Mouse (Mus musculus) kidney, postnatal 36 days (tissue): ENCODE data around the gene Pde1a.

ENCODE experiments used
- DNase-seq, 2 experiments: peaks; one replicate each; pipeline ENCODE4 v3.0.0; 2021 to 2022; ENCODE audit warnings: mixed read lengths in 2 of 2

Gene Pde1a

GRCm38 (mm10) chr2:80128861-80129698 is at the start of gene Pde1a:
Gene Pde1a (minus strand): TSS chr2:80129458.
- peak in 1 of 2 experiments; percentile 9 for DNase-seq

- no peak for DNase-seq
Measured at GRCm38 (mm10) chr2:80178608-80179280, 49.5 kb upstream of the Pde1a start.

- DNase-seq, result no peak
Measured at GRCm38 (mm10) chr2:80178154-80178553, 48.9 kb upstream of the Pde1a start.

DNA sequence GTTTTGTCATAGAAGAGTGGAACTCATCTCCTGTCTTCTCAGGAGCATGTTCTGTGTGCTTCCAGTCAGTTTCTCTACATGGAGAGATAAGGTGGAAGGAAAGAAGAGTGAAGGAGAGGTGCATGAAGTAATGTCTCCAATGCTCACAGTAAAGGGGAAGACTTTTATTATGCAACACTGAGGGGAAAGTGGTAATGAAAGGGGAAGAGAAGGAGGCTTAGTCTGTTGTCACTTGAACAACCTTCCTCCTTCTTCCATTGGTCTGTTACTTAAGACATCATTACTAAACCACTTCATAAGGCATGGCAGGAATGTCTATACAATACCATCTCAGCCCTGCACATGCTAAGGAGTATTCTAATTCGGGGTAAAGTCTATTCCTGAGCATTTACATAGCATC is 38.8 kb upstream of the Pde1a start:
- DNase-seq, result no peak

DNA sequence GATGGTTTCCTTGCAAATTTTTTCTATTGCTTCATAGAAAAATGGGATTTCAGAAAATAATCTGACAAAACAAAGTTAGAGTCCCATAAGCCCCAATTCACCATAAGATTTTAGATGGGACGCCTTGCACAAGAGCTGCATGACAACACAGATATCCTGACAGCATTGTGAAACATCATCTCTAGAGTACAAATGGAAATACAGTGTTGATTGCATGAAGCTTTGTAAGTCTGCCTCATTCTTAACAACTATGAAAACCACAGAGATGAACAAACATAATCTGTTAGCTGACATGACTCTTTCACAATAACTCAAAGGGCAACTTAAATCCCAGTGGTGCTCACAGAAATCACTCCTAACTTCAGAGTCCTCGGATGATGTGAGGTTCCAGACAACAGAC is 29.5 kb upstream of the Pde1a start:
- DNase-seq, result no peak

- DNase-seq, result no peak
Measured at GRCm38 (mm10) chr2:80158196-80158595, 28.9 kb upstream of the Pde1a start.

- DNase-seq, result no peak
Measured at GRCm38 (mm10) chr2:80150019-80150418, 20.8 kb upstream of the Pde1a start.

DNA sequence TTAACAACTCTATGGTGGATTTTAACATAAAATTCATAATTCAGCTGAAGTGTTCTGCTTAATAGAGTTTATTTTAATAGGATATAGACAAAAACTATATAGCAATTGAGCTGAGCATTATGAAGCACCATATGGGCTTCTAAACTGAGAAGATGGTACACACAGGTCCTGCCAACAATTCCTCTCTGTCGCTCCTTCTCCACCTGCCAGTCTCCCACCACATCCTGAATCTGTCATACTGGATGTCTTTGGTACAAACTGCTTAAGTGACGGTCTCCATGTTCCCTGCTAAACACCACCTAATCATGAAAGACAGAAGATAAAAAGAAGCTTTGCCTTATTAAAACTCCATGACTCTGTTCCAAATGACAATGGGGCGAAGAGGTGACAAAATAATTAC is 20.1 kb upstream of the Pde1a start:
- DNase-seq, result no peak

GRCm38 (mm10) chr2:80135076-80135475 is 5.8 kb upstream of the Pde1a start:
- no peak for DNase-seq

DNA sequence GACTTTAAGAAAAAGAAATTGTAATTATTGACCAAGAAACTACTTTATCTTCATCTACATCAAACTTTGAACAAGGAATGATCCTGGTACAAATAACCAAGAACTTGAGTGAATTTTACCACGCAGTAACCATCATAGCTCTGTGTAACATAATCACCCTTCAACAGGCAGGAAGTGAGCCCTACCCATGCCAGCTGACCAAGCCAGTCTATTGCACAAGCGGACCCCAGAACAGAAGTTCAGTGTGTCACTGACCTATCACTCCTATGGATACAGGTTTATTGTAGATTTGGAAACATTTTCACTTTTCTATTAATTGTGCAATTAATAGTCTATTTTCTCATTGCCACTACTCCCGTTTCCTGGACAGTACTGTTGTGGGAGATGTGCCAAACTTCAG is 3.4 kb upstream of the Pde1a start:
- no peak for DNase-seq

DNA sequence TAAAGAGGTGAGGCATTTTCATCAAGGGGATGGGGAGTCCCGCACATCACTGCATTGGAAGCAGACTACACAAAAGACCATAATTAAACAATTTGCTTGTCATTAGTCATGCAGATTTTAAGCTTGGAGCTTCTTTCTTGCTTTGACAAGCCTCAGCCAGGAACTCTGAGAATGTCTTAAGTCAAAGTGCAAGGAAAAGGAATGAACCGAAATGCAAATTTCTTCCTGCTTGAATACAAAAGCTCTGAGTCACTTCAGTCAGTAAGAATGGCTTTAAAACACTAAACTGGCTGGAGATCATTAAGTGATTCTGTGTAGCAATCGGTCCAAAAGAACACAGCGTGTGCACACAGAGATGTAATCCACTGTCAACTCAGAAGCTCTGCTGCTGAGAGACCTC is 2.6 kb downstream of the Pde1a start:
- peak in 1 of 2 experiments; percentile 5 for DNase-seq

DNA sequence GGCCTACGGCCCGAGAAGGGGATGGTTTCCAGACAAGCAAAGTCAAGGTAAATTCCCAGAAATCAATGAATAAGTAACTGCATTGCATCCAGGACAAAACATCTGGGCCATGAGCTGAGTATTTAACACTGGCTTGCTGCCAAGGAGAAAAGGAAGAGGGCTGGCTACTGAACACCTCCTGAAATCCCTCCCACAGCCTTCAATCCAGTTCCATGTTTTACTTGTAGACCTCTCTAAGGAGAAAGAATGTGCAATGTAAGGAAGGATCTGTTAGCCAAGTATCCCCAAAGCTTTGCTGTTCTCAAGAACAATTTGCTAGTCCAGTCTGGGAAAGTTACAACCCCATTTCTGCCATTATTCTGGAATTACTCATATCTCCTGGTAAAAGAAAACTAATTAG is 42.4 kb downstream of the Pde1a start:
- DNase-seq, result peak; percentile 19 to 44

DNA sequence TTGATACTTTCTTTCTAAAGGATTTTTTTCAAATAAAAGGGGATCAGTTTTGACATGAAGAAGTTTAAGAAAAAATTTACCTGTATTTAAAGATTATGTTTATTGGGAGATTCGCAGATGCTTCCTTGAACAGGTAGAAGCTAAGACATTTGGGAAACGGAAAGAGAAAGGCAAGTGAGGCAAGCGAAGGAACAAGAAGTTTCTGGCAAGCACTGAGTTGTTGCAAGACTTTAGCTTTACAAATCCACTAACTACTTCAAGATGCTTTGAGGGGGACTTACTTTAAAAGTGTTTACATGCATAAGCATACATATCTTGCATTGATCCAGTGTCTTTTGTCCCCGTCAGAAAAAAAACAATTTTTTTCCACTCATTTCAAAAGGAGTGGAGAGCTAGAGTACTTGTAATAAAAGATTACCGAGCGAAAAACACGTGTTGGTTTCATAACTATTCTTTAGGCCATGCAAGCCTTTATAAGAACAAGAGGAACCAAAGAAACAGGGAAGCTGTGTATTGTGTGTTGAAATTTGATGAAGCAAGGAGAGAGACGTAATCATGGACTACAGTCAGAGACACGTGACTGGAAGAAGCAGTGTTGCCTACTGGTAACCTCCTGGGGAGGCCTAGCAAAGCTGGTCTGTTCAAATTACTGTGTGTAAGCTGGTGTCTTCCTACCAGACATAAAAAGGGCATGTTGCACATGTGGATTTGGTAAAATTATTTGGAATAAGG is 49.0 kb downstream of the Pde1a start:
- no peak for DNase-seq

- no peak for DNase-seq
Measured at GRCm38 (mm10) chr2:80079618-80080017, 49.6 kb downstream of the Pde1a start.

- no peak for DNase-seq
Measured at GRCm38 (mm10) chr2:80076323-80076722, 52.9 kb downstream of the Pde1a start.

GRCm38 (mm10) chr2:80074531-80074930 is 54.7 kb downstream of the Pde1a start:
- DNase-seq, result peak; percentile 7 to 31

- DNase-seq, result no peak
Measured at GRCm38 (mm10) chr2:80074046-80074445, 55.2 kb downstream of the Pde1a start.

- no peak for DNase-seq
Measured at GRCm38 (mm10) chr2:80073426-80073825, 55.8 kb downstream of the Pde1a start.

DNA sequence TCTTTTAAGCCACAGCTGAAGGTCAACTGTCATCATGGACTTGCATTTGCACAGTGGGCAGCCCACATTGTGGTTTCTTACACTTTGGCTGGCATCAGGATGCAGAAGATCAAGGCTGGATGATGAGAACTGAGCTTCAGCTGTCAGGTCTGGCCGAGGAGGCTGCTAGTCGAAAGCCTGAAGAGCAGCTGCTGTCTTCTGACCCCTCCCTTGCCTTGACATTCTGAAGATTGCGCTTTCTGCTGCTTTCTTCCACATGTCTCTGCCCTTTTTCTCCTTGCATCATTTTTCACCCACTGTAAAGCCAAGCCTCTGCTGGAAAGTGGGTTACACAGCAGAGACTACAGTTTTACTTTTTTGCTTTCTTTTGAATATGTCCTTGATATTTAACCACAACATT is 59.5 kb downstream of the Pde1a start:
- no peak for DNase-seq

- DNase-seq, result no peak
Measured at GRCm38 (mm10) chr2:80066449-80066848, 62.8 kb downstream of the Pde1a start.

- no peak for DNase-seq
Measured at GRCm38 (mm10) chr2:80056062-80056461, 73.2 kb downstream of the Pde1a start.

DNA sequence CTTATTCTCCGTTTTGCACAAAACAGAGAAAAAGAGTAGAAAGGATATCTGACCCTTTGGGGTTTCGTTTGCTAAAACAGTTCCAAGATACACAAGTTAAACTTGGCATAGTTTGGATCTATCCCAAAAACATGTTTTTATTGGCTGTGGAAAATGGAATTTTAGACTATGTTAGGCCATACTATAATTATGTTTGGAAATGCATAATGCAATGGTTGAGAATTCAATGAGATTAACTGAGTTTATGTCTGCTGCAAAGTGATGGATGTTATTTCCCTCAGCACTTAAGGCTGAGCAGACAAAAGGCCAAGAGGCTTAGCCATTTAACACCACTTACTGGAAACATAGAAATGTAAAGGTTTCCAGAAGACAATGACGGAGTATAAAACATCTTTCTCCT is 75.2 kb downstream of the Pde1a start:
- no peak for DNase-seq

GRCm38 (mm10) chr2:80046751-80047513 is 82.3 kb downstream of the Pde1a start:
- DNase-seq, result no peak
